Mouse (Mus musculus): Measurements from ENCODE around the gene Col26a1.

The Col26a1 gene

DNA sequence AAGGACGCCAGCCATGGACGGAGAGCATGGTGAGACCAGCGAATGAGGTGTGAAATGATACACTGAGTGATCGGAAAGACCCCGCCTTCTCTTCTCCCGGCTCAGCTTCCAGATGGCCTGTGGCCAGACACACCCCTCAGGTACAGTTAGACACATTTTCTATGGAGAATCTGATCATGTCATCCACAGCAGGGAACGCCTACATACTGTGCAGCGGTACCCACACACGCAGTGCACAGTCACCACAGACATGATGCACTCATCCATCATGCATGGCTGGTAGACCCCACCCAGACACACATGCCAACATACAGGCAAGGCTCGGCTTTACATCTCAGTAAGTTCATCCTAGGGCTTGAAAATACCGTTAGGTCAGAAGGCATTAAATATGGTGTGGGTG lies 63.3 kb downstream of the Col26a1 start:
- ATAC-seq (ENCODE audit: insufficient number of reproducible peaks, low FRiP score, low TSS enrichment), result no peak

DNA sequence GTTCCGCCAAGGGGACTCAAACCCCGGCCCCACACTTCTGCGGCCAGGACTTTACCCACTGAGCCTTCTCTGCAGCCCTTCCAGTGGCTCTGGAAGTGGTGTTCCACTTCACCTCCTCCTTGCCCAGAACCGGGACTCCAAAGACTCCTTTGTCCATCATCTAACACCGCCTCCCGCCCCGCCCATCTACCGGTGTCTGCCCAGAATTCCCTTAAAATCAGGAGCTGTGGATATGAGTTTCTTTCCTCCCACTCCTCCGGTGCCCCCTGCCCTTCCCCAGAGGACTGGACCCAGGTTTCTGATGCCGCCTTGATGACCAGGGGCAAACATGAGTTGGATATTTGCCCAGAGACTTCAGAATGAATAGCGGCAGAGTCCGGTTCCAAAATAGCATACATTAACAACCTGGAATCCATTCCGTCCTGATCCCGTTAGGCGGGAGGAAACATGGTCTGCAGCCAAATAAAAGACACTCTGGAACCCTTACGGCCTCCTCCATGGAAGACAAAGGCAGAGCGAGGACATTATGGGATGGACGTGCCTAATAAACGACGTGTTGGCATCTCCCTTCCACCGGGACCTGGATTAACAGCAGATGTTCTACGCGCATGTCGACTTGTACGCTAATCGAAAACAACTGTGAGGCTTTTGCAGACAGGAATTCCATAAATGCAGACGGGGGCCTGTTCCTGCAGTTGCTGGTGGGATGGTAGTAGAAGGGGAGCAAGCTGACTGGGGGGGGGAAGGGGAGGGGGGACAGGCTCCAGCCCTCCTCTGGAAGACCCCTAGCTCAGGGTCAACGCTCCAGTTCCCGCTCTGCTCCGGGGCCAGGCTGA lies 72.3 kb downstream of the Col26a1 start:
- ATAC-seq (ENCODE audit: insufficient number of reproducible peaks, low FRiP score, low TSS enrichment), result no peak

DNA sequence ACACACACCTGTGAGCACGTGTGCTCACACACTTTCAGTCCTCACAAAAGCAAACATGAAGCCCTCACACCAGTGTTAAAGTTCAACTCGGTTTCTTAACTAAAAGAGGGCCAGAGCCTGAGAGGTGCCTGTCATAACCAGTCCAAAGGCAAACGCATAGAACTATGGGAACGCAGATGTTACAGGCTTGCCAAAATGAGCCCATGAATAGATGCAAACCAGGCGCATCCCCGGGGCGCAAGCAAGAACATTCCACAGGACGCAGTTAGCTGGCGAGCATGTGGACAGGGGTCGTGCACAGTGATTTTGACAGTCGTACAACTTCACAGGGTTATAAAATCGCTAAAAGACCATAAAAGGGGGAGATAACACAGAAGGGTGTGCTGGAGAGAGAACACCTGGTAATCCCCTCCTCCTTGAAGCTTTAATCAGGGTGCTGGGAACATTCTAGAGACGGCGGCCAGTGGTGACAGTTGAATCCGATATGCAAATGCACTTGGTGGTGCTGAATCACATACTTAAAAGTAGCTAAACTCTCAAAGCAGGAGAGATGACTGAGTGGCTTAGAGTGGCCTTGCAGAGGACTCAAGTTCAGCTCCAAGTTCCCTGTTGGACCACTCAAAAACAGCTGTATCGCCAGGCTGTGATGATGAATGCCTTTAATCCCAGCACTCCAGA lies 76.5 kb downstream of the Col26a1 start:
- no peak for ATAC-seq (ENCODE audit: insufficient number of reproducible peaks, low FRiP score, low TSS enrichment)

DNA sequence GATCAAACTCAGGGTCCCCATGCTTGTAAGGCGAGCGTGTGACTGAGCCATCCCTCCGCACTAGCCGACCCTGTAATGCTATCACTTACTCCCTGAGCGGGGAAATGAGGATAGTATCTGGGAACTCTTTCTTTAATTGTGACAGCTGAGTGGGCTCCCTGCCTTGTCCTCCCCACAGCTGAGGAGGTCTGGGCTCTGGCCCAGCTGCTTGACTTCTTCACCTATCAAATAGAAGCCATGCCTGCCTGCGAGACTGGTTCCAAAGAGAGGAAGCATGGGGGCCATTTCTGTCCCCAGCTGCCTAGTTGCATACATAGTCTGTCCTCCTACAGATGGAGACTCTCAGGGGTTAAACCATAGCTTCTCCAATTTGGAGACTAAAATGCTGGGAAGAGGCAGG lies 78.0 kb downstream of the Col26a1 start:
- ATAC-seq (ENCODE audit: insufficient number of reproducible peaks, low FRiP score, low TSS enrichment), result no peak

DNA sequence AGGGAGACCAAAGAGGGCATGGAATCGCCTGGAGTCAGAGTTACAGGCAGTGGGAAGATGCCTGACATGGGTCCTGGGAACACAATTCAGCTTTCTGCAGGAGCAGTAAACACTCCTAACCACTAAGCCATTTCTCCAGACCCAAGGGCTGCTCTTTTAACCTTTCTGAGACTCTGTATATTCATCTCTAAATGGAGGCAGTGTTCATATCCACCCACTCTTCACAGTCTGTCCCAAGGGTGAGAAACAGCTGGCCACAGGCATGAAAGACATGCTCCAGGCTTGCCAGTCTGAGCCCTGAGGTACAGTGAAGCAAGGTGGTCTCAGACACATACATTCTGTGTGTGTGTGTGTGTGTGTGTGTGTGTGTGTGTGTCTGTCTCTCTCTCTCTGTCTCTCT lies 78.8 kb downstream of the Col26a1 start:
- no peak for ATAC-seq (ENCODE audit: insufficient number of reproducible peaks, low FRiP score, low TSS enrichment)

DNA sequence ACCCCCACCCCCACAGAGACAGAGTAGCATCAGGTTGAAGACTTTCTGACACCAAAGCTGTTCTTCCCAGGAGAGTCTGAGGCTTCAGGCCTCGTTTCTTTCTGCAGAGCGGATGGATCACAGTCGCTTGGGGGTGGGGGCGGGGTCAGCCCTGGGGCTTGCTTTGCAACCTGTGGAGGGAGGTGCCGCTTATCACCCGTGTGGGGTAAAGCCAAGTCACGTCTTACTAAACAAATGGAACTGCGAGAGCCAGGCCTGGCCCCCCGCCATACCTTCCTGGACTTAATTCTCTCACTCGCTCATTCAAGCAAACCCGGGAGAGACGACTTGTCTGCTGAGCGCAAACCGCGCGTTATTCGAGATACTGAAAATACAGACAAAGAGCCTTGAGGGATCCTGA lies 80.3 kb downstream of the Col26a1 start:
- no peak for ATAC-seq (ENCODE audit: insufficient number of reproducible peaks, low FRiP score, low TSS enrichment)

DNA sequence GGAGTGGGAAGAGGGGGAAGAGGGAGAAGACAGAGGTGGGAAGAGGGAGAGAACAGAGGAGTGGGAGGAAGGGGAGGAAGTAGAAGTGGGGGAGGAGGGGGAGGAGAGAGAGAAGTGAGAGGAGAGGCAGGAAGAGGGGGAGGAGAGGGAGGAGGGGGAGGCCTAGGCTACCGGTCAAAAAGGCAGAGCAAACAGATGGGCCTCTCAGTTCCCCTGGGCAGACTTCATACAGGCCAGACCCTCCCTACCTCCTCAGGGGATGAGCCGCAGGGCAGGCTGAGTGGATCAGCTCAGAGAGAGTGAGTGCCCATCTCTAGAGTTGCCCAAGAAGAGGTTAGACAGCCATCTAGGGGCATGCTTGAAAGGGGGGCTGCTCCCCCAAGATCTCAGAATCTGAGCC lies 86.1 kb downstream of the Col26a1 start:
- no peak for ATAC-seq (ENCODE audit: insufficient number of reproducible peaks, low FRiP score, low TSS enrichment)

DNA sequence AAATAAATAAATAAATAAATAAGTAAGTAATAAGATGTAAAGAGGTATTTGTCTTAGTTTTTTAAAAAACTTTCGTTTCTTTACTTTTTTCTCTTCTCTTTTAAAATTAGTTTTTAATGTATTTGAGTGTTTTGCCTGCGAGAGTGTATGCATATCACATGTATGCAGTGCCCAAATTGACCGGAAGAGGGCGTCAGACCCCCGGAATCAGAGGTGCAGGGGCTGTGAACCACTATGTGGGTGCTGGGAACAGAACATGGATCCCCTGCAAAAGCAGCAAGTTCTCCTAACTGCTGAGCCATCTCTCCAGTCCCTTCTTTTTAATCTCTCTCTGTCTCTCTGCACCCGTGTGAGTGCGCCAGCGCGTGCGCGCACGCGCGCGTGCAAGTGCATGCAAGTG lies 89.2 kb downstream of the Col26a1 start:
- ATAC-seq (ENCODE audit: insufficient number of reproducible peaks, low FRiP score, low TSS enrichment), result no peak

DNA sequence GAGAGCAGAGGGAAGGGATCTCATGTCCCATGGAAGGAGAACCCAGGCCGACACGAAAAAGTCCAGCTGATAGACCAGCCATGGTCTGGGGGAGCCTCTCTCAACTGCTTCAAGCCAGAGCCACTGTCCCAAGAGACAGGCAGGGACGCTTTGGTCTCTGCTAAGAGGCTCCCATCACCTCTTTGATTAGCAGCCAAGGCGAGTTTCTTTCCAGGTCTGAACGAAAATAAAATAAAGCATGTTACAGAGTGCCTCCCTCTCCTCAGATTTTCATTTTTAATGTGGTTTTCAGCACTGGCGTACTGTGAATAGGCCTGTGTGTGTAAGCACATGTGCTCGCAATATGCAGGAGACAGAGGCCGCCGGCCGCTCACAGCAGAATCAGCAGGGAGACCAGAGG lies 90.5 kb downstream of the Col26a1 start:
- ATAC-seq (ENCODE audit: insufficient number of reproducible peaks, low FRiP score, low TSS enrichment), result no peak

DNA sequence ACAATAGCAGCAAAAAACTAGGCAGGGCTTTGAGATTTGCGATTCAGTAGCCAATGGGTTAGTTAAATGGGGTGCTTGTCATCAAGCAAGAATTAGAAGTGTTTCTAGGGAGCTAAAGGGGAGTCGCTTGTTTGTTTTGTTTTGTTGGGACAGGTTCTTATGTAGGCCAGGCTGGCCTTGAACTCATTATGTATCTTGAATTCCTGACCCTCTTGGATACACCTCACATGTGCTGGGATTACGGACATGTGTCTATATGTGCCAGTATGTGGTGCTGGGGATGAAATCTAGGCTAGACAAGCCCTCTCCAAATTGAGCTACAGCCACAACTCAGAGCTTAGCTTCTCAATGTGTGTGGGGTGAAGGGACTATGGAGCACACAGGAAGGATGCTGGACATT lies 91.8 kb downstream of the Col26a1 start:
- no peak for ATAC-seq (ENCODE audit: insufficient number of reproducible peaks, low FRiP score, low TSS enrichment)

DNA sequence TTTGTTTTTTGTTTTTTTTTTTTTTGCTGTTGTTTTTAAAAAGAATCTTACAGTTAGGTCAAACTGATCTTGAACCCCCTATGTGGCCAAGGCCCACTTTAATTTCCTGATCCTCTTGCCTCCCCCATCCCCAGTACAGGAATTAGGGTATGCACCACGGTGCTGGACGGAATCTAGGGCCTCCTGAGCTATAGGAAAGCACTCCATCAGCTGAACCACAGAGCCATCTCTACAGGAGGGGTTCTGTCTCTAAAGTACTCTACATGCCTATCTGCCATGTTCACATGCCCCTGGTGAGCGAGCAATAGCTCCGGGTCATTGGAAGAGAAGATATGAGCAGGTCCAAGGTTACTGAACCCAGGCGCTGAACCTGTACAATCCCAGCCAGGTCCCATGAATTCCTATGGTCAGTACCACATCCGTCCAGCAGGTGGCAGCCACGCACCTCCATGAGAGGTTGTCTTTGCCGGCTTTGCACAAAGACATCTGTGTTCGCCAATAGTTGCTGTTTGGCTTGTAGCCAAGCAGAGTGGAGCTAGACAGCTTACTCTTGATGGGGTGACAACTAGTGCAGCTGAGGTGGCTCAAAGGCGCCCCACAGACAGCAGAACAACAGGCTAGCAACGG lies 92.3 kb downstream of the Col26a1 start:
- ATAC-seq (ENCODE audit: insufficient number of reproducible peaks, low FRiP score, low TSS enrichment), result 0 out of 2 replicates have a peak, but pooled peaks have one; percentile 31

DNA sequence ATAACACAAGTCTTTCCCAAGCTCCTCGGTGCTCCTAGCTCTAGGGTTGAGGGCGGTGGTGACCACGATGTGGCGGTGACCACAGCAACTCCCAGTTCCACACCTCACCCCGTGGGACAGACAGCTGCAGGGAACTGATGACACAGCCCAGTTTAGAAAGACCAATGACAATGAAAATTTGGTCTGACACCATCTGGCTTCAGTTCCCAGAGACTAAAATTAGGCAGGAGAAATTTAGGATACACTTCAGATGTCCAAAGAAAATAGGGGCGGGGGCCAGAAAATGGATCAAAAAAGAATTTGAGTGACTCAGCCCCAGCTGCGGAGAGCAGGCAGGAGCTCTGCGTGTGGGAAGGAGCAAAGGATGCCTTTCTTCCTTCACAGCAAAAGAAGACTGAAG lies 98.5 kb downstream of the Col26a1 start:
- ATAC-seq (ENCODE audit: insufficient number of reproducible peaks, low FRiP score, low TSS enrichment), result no peak

DNA sequence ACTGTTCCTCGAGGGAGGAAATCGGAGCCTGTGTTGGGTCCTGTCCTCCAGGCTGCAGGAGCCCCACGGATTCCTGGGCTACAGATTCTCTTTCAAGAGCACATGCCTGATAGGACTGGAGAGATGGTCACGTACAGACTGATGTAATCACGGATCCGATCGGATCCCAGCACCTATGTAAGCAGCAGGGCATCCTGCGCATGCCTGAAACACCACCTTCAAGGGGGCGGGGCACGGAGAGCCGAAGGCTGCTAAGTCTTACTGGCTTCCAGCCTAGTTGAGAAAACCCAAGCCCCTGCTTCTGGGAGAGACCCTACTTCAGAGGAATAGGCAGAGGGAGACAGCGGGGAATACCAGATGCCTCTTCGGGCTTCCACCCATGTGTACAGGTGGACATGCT lies 100.4 kb downstream of the Col26a1 start:
- no peak for ATAC-seq (ENCODE audit: insufficient number of reproducible peaks, low FRiP score, low TSS enrichment)

DNA sequence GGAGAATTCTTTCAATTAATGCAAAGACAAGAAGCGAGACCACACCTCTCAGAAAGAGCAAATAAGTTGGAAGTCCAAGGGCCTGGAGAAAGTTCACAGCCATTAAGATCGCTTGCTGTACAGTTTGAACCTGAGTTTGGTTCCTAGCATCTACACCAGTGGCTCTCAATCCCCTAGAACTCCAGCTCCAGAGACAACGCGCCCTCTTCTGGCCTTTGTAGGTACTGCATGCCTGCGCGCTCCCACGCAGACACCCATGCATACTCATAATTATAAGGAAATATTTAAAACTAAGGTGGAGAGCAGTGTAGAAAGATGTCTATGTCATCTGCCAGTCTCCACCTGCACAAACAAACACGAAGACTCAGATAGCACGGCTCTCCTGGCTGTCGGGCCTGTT lies 102.5 kb downstream of the Col26a1 start:
- no peak for ATAC-seq (ENCODE audit: insufficient number of reproducible peaks, low FRiP score, low TSS enrichment)

DNA sequence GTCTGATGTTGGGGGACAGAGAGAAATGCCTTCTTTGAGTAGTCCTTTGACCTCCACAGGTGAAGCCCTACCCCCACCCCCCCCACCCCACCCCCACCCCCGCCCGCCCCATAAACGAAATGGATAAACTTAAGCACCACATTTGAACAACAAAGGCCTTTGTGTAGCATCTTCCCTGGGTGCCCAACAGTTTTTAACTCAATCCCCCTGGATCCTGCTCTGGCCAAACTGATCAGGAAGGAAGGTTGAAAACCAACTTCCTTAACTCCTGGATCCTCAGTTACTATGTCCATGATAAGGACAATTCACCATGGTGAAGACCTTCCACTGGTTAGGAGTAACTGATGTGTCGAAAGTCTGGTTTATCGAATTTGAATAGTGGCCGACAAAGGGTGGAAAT lies 103.1 kb downstream of the Col26a1 start:
- ATAC-seq (ENCODE audit: insufficient number of reproducible peaks, low FRiP score, low TSS enrichment), result no peak

DNA sequence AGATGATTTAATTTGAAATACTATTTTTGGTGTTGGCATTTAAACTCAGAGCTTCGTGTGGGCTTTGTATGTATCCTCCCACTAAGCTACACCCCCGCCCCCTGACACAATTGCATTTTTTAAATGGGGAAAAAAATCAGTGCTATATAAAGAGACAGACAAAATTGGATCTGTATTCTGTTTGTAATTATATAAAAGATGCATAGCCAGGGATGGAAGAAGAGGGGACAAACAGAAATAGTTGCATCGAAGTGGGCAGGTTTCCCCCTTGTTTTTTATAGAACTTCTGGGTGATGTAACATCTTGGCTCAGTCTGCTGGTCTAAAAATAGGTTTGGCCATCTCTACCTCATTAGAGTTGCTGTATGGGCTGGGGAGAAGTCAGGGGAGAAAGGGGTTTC lies 107.5 kb downstream of the Col26a1 start:
- no peak for ATAC-seq (ENCODE audit: insufficient number of reproducible peaks, low FRiP score, low TSS enrichment)

DNA sequence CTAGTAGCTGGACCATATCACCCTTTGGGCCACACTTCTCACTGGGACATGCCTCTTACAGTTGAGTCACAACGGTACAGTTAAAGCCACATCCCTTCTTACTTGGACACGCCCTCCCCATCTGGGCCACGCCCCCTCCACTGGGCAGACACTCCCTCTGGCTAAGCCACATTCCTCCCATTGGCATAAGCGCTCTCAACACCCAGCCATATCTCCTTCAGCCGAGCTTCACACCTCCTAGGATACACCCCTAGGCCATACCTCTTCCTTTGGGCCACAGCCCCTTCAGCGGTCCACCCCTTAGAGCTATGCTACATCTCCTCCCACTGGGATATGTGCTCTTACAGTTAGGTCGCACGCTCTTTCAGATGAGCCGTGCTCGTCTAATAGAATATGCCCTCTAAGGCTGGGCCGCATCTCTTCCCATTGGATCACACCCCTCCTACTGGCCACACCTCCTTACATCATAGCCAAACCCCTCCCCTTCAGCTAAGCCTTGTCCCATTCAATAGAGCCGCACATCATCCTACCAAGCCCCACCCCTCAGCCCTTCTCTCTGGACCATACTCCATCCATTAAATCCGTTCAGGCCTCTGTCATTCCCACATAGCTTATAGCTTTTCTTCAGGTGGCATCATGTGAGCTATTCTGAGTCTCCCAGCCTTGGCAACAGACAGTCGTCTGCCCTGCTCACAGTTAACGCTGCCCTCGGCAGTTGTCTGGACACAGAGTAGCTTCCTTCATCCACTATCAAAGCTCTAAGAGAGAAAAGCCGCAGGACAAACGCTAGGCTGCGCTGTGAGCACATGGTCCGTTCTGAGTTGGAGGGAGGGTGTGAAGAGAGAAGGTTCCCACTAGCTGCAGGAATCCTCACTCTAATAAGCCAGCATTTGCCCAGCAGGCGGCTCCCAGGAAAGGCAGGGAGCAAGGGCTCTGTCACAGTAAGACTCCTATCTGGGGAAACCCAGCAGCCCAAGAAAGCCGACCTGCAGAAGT lies 109.7 kb downstream of the Col26a1 start:
- ATAC-seq (ENCODE audit: insufficient number of reproducible peaks, low FRiP score, low TSS enrichment), result no peak

DNA sequence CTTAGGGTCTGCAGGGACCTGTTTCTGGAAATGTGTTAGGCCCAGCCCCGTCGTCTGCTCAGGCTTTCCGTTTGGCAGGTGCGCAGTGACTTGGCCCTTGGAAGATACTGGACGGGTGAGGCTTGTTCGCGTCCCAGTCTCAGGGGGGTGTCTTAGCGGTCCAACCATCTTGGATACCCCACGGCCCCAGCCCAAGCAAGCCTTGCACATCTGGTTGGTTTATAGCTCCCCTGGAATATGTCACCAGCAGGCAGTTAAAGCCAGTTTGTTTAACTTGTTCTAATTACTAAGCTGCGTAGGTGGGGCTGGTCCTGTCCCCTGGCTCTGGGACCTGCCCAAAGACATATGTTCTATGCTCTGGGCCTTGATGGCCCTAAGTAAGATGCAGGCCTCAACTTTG lies 111.9 kb downstream of the Col26a1 start:
- ATAC-seq (ENCODE audit: insufficient number of reproducible peaks, low FRiP score, low TSS enrichment), result no peak

DNA sequence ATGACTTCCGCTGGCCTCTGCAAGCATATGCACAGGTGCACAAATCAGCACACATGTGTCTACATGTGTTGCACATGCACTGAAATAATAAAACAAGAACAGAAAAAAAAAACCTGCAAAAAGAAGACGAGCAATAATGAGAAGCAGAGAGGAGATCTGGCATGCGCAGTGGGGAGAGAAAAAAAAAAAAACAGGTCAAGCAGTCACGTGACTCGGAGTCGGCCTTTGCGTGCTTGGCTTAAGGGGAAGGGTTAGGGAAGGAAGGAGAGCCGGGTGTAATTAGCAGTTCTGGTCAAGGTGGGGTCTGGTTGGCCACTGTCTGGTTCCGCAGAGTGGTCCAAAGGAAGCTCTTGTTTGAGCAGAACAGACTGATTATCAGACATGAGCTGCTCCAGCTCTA lies 115.7 kb downstream of the Col26a1 start:
- ATAC-seq (ENCODE audit: insufficient number of reproducible peaks, low FRiP score, low TSS enrichment), result no peak

DNA sequence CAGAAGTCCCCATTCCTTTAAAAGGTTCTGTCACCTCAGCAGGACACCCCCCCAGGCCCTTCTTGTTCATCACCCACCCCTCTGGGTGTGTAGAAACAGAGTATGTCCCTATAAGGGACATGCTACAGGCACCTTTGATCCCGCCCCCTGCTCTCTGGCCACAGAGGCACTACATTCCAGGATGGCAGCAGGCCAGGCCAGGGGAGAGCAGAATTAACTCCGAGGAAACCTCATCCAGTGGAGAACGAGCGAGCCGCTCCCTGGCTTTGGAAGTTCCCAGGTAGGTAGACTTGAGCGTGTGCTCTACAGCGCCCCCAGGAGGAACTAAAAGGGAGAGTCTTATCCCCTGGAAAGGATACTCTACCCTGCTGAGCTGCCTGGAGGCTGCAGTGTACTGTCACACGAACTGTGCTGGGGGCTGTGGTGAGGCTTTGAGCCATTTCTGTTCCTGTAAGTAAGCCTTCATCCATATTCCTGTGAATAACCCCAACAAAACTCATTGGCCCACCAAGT lies 118.8 kb downstream of the Col26a1 start:
- no peak for ATAC-seq (ENCODE audit: insufficient number of reproducible peaks, low FRiP score, low TSS enrichment)

Measured in cerebellum, adult (tissue).